Mouse (Mus musculus): ENCODE measurements around the gene 2300002M23Rik. TPM values are rescaled to one million over a fixed set of nuclear protein-coding genes. Genes with fewer than 3 reads are reported as not detected.
A peak's percentile ranks its signal among the peaks of the same experiment; 100 is the strongest.

2300002M23Rik gene
- polyA plus RNA-seq, 1 experiment from 2014 or later = 0.11 TPM

DNA sequence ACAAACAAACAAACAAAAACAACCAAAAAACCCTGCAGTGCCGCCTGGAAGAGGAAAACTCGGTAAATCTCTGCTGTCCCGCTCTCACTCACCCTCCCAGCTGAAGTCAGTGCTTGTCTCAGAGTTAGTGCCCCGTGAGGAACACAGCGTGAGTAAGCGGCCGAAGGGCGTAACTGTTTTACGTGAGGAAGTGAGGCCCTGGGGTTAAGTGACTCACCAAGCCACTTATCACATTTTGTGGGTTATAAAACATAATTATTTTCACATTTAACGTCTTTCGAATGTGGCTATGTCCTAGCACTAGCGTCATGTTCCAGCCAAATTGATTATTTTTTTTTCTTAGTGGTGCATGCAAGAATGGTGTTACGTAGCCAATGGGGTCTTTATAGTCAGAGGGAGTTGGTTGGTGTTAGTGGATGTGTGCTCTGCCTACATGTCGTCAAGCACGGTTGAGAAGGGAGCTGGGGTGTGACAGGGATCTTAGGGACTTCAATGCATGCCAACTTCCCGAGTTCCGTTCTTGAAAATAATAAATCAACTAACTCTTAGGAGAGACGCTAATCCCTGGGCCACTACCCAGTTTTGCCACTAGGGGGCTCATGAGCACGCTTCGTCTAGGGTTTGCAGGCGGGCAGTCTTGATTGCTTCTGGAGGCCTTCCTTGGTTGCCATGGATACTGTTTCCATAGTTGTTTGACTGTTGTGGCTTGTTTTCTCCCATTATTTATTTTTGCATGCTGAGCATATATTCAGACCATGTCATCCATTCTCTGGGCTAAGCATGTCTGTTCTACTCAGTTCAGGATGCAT lies 23.4 kb downstream of the 2300002M23Rik start:
- no peaks in the 10 kb centered on the region for H3K36me3 ChIP-seq (ENCODE audit: control insufficient read depth, insufficient read depth, low read length)
- H3K27me3 ChIP-seq (ENCODE audit: control insufficient read depth, insufficient read depth, low read depth, low read length) = no peaks in the 10 kb centered on the region
- H3K4me2 ChIP-seq (ENCODE audit: low read depth, low read length) = no peak overlapping the region
- no peak overlapping the region for H3K4me3 ChIP-seq (ENCODE audit: low read length)
- no peak overlapping the region for H3K27ac ChIP-seq (ENCODE audit: low read length)
- H3K4me1 ChIP-seq (replicated peaks; ENCODE audit: control insufficient read depth, insufficient read depth, low read length) = no peaks in the 10 kb centered on the region
- H3K9ac ChIP-seq (ENCODE audit: low read length) = no peak overlapping the region
- WGBS = 38% methylated on average over 21 of the region's 21 CpGs
- peak; percentile 54 for ATAC-seq (ENCODE audit: low read depth)
- H3K9me3 ChIP-seq (ENCODE audit: control insufficient read depth, low read length) = no peaks in the 10 kb centered on the region

DNA sequence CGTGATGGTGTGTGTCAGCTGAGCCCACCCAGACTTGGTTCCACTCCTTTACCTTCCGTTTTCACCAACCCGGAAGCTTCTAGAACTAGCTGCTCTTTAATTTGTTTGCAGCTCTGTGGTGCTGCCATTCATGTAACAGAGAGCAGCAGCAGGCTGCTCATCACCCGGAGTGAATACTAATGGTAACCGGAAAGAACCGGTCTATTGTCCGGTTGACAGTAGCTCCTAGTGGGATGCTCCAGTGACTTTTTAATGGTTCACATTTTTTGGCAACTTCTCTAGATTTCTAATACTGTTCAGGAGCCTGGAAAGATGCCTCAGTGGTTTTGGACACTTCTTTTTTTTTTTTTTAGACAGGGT lies 23.9 kb downstream of the 2300002M23Rik start:
- no peak overlapping the region for H3K4me3 ChIP-seq (ENCODE audit: low read length)
- H3K27me3 ChIP-seq (ENCODE audit: control insufficient read depth, insufficient read depth, low read depth, low read length) = no peaks in the 10 kb centered on the region
- H3K9me3 ChIP-seq (ENCODE audit: control insufficient read depth, low read length) = no peaks in the 10 kb centered on the region
- no peak overlapping the region for H3K9ac ChIP-seq (ENCODE audit: low read length)
- H3K27ac ChIP-seq (ENCODE audit: low read length) = no peak overlapping the region
- WGBS = 90% methylated on average over 7 of the region's 7 CpGs
- H3K4me1 ChIP-seq (replicated peaks; ENCODE audit: control insufficient read depth, insufficient read depth, low read length) = no peaks in the 10 kb centered on the region
- H3K4me2 ChIP-seq (ENCODE audit: low read depth, low read length) = no peak overlapping the region
- no peaks in the 10 kb centered on the region for H3K36me3 ChIP-seq (ENCODE audit: control insufficient read depth, insufficient read depth, low read length)
- no peak for ATAC-seq (ENCODE audit: low read depth)

DNA sequence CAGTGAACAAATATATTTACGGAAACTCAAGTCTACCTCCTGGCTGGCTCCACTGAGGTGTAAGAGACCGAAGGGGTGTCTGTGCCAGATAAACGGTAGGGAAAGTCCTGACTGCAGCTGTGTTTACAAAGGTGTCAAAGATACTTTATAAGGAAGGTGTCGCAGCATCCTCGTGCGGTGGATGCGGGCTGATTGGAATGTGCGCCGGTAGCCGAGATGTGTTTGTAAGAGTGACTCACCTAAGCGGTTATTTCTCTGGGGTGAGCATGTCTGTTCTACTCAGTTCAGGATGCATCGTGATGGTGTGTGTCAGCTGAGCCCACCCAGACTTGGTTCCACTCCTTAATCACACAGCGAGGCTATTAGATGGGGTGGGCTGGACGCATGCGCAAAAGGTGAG lies 24.5 kb downstream of the 2300002M23Rik start:
- Histone ChIP-seq H3K36me3 (ENCODE audit: control insufficient read depth, insufficient read depth, low read length) (no peaks in the 10 kb centered on the region), H3K4me1 (replicated peaks; ENCODE audit: control insufficient read depth, insufficient read depth, low read length) (no peaks in the 10 kb centered on the region), H3K27me3 (ENCODE audit: control insufficient read depth, insufficient read depth, low read depth, low read length) (no peaks in the 10 kb centered on the region), H3K4me3 (ENCODE audit: low read length) (no peak overlapping the region), H3K27ac (ENCODE audit: low read length) (no peak overlapping the region), H3K4me2 (ENCODE audit: low read depth, low read length) (no peak overlapping the region), H3K9me3 (ENCODE audit: control insufficient read depth, low read length) (no peaks in the 10 kb centered on the region), H3K9ac (ENCODE audit: low read length) (no peak overlapping the region)
- whole genome bisulfite sequencing = 65% methylated on average over 15 of the region's 15 CpGs
- no peak for ATAC-seq (ENCODE audit: low read depth)

DNA sequence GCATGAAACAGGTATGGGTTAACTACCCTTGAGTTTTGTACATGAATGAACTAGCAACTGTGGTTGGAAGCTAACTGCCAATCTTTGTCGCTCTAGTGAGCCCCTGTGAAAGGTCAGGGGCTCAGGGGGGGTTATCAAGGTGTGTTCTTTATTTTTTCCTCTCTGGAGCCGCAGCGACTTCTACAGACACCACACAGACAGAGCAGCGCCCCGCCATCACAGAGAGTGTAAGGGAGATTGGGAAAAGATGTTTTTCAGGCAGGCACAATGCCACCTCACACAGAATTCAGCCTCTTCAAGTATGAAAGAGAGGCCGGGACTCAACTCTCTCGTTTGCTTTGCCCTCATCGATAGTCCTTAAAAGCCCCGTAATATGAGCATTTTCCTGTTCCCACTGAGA lies 24.9 kb downstream of the 2300002M23Rik start:
- H3K27ac ChIP-seq (ENCODE audit: low read length) = no peak overlapping the region
- no peaks in the 10 kb centered on the region for H3K9me3 ChIP-seq (ENCODE audit: control insufficient read depth, low read length)
- H3K4me1 ChIP-seq (replicated peaks; ENCODE audit: control insufficient read depth, insufficient read depth, low read length) = no peaks in the 10 kb centered on the region
- no peak overlapping the region for H3K9ac ChIP-seq (ENCODE audit: low read length)
- H3K4me2 ChIP-seq (ENCODE audit: low read depth, low read length) = no peak overlapping the region
- 59% methylated on average over 9 of the region's 9 CpGs for WGBS
- no peaks in the 10 kb centered on the region for H3K36me3 ChIP-seq (ENCODE audit: control insufficient read depth, insufficient read depth, low read length)
- no peak for ATAC-seq (ENCODE audit: low read depth)
- no peak overlapping the region for H3K4me3 ChIP-seq (ENCODE audit: low read length)
- no peaks in the 10 kb centered on the region for H3K27me3 ChIP-seq (ENCODE audit: control insufficient read depth, insufficient read depth, low read depth, low read length)

DNA sequence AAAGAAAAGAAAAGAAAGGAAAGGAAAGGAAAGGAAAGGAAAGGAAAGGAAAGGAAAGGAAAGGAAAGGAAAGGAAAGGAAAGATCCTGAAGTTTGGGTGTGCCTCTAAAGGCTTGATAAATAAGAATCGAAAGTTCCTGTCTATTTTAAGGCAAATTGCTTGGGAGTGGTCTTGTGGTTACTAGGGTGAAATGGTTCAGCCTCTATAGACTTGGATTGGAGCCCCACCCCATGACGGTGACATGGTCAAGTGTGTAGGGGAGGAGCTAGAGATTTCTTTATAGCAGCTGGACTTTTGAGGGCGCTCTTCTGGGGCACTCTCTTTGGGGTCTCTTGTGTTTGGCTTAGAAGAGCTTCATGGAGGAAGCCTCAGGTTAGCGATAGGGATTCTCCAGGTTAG lies 26.5 kb downstream of the 2300002M23Rik start:
- H3K27me3 ChIP-seq (ENCODE audit: control insufficient read depth, insufficient read depth, low read depth, low read length) = no peaks in the 10 kb centered on the region
- H3K9ac ChIP-seq (ENCODE audit: low read length) = no peak overlapping the region
- no peak overlapping the region for H3K4me2 ChIP-seq (ENCODE audit: low read depth, low read length)
- no peaks in the 10 kb centered on the region for H3K36me3 ChIP-seq (ENCODE audit: control insufficient read depth, insufficient read depth, low read length)
- ATAC-seq (ENCODE audit: low read depth) = no peak
- no peaks in the 10 kb centered on the region for H3K9me3 ChIP-seq (ENCODE audit: control insufficient read depth, low read length)
- H3K4me1 ChIP-seq (replicated peaks; ENCODE audit: control insufficient read depth, insufficient read depth, low read length) = no peaks in the 10 kb centered on the region
- 31% methylated on average over 4 of the region's 4 CpGs for WGBS
- no peak overlapping the region for H3K27ac ChIP-seq (ENCODE audit: low read length)
- H3K4me3 ChIP-seq (ENCODE audit: low read length) = no peak overlapping the region

DNA sequence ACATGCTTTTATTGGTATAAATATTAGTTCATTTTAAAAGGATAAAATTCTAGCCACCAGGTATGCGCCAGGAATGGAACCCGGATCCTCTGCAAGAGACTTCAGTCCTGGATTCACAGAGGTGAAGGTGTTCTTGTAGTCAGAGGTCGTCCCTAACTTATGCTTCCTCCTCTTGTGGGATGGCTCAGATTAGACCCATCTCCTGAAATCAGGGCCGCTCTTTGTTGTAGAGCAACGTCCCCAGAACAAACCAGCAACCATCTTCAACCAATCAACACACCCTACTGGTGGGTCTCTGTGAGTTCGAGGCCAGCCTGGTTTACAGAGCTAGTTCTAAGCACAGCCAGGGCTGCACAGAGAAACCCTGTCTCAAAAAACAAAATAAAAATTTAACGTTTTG lies 27.2 kb downstream of the 2300002M23Rik start:
- Histone ChIP-seq H3K4me3 (ENCODE audit: low read length) (no peak overlapping the region), H3K4me1 (replicated peaks; ENCODE audit: control insufficient read depth, insufficient read depth, low read length) (no peaks in the 10 kb centered on the region), H3K9me3 (ENCODE audit: control insufficient read depth, low read length) (no peaks in the 10 kb centered on the region), H3K9ac (ENCODE audit: low read length) (no peak overlapping the region), H3K36me3 (ENCODE audit: control insufficient read depth, insufficient read depth, low read length) (no peaks in the 10 kb centered on the region), H3K4me2 (ENCODE audit: low read depth, low read length) (no peak overlapping the region), H3K27me3 (ENCODE audit: control insufficient read depth, insufficient read depth, low read depth, low read length) (no peaks in the 10 kb centered on the region), H3K27ac (ENCODE audit: low read length) (no peak overlapping the region)
- no peak for ATAC-seq (ENCODE audit: low read depth)
- WGBS = 75% methylated on average over 7 of the region's 7 CpGs

DNA sequence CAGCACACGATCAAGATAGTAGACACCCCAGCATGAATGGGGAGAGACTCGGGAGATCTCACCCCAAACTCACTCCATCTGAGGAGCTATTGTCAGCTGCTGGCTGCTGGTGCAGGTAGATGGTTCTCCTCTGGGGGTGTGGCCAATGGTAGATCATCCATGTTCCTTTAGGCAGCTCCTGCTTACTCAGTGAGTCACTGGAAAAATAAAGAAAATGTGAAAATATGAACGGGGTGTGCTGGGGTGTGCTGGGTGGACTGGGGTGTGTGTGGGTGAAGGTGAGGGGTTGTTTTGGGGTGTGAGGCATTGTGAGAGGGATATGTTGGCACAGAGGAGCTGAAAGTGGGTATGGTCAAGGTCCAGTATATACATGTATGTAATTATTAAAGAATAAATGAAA lies 30.1 kb downstream of the 2300002M23Rik start:
- no peak overlapping the region for H3K9ac ChIP-seq (ENCODE audit: low read length)
- H3K27ac ChIP-seq (ENCODE audit: low read length) = no peak overlapping the region
- ATAC-seq (ENCODE audit: low read depth) = no peak
- H3K27me3 ChIP-seq (ENCODE audit: control insufficient read depth, insufficient read depth, low read depth, low read length) = no peaks in the 10 kb centered on the region
- H3K4me1 ChIP-seq (replicated peaks; ENCODE audit: control insufficient read depth, insufficient read depth, low read length) = no peaks in the 10 kb centered on the region
- H3K9me3 ChIP-seq (ENCODE audit: control insufficient read depth, low read length) = no peaks in the 10 kb centered on the region
- no peaks in the 10 kb centered on the region for H3K36me3 ChIP-seq (ENCODE audit: control insufficient read depth, insufficient read depth, low read length)
- H3K4me3 ChIP-seq (ENCODE audit: low read length) = no peak overlapping the region
- 94% methylated on average over 3 of the region's 3 CpGs for WGBS
- H3K4me2 ChIP-seq (ENCODE audit: low read depth, low read length) = no peak overlapping the region

DNA sequence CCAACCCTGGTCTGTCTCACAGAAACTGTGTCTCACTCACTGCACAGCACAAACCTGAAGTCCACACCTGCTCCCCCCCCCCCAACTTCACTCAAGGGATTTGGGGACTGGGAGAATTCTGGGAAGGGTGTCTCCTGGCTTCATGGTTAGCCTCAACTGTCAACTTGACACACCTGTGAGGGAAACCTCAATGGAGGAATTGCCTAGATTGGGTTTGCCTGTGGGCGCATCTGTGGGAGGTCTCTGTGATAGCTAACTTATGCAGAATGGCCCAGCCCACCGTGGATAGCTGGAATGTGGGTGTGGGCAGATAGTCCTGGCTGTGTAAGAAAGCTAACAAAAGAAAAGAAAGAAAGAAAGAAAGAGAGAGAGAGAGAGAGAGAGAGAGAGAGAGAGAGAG lies 34.0 kb downstream of the 2300002M23Rik start, which contains the start of gene Sfta2:
Gene Sfta2, plus strand, starts transcription at position 301 of the 400 bp plus-strand sequence.
- 50% methylated on average over 2 of the region's 2 CpGs for WGBS

DNA sequence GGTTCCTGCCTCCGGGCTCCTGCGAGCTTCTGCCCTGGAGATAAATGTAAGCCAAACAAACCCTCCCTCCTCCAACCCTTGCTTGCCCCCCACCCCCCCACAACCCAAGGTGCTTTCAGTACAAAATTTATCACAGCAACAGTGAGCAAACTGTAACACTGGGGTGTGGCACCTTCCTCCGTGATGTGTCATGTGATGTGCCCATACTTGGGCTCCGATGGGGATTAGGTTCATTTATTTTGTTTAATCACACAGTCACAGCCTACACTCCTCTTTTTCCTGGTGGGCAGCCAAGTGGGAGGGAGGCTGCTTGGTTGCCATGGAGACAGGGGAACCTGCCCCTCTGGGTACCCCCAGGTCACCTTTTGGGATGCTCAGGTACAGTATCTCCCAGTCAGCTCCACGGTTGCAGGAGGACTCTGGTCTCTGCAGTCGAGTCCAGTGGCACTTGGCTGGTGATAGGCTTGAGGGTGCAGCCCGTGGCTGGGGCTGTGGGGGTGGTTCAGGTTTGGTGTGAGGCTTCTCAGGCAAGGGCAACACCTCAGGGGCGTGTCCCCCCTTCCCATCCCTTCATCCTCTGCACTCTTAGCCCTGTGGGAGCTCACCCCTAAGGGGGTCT lies 34.6 kb downstream of the 2300002M23Rik start:
- peak; percentile 28; the same call in 1 of the 2 replicates for ATAC-seq (ENCODE audit: low read depth)
- Histone ChIP-seq H3K4me1 (replicated peaks; ENCODE audit: control insufficient read depth, insufficient read depth, low read length) (no peaks in the 10 kb centered on the region), H3K4me3 (ENCODE audit: low read length) (no peak overlapping the region), H3K36me3 (ENCODE audit: control insufficient read depth, insufficient read depth, low read length) (no peaks in the 10 kb centered on the region), H3K9ac (ENCODE audit: low read length) (no peak overlapping the region), H3K4me2 (ENCODE audit: low read depth, low read length) (no peak overlapping the region), H3K27ac (ENCODE audit: low read length) (no peak overlapping the region), H3K27me3 (ENCODE audit: control insufficient read depth, insufficient read depth, low read depth, low read length) (no peaks in the 10 kb centered on the region), H3K9me3 (ENCODE audit: control insufficient read depth, low read length) (no peaks in the 10 kb centered on the region)
- WGBS = 27% methylated on average over 8 of the region's 8 CpGs

More for the DNA sequence above, 34.0 kb downstream of the 2300002M23Rik start, which contains the start of gene Sfta2:
- H3K9me3 ChIP-seq (ENCODE audit: control insufficient read depth, low read length) = no peaks in the 10 kb centered on the region
- no peak within 1 kb of the TSS for H3K9ac ChIP-seq (ENCODE audit: low read length)
- no peaks in the 10 kb centered on the region for H3K27me3 ChIP-seq (ENCODE audit: control insufficient read depth, insufficient read depth, low read depth, low read length)
- H3K4me1 ChIP-seq (replicated peaks; ENCODE audit: control insufficient read depth, insufficient read depth, low read length) = no peaks in the 10 kb centered on the region
- H3K27ac ChIP-seq (ENCODE audit: low read length) = no peak within 1 kb of the TSS
- no peak within 1 kb of the TSS for H3K4me2 ChIP-seq (ENCODE audit: low read depth, low read length)
- no peak within 1 kb of the TSS for H3K4me3 ChIP-seq (ENCODE audit: low read length)
- no peak for ATAC-seq (ENCODE audit: low read depth)
- H3K36me3 ChIP-seq (ENCODE audit: control insufficient read depth, insufficient read depth, low read length) = no peaks in the 10 kb centered on the region

Data from lung, embryonic 16.5 days (tissue).